ENCODE assay signal across 11 mouse cellular contexts in the genomic region with DNA sequence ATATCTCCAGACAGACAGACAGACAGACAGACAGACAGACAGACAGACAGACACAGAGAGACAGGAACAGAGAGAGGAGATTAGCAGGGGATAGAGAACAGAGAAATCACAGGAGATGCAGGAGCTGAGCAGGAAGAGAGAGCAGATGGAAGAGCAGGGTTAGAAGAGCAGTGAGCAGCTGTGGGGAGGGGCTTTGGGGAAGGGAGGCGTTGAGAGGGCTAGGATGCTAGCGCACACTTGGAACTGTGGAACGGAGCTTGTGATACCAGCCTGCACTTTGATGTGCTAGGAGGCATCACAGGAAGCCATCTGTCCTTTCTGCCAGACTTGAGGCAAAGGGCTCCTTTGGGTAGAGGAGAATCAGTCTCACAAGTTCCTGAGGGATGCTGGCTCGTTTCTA.
DNase-seq lines count a peak whose midpoint lies in the region; ATAC-seq lines count a peak whose summit lies in the region.
"Had no signal": no experiment of that assay in that cellular context is flagged by ENCODE, and none has a peak within 500 bp of the region (broad histone marks: within the 10 kb centered on the region; RNA-seq: fewer than 3 reads in every experiment).

No protein-coding gene starts in this region.

- 58% methylated on average over 4 of the region's 4 CpGs for WGBS in hindbrain, embryonic 10.5 days
- WGBS in hindbrain, embryonic 14.5 days = 26% methylated on average over 4 of the region's 4 CpGs
- 66% methylated on average over 4 of the region's 4 CpGs for WGBS in liver, embryonic 11.5 days
- WGBS in kidney, embryonic 16.5 days = 24% methylated on average over 4 of the region's 4 CpGs

- peaks cover 49% of the 10 kb centered on the region for H3K4me1 ChIP-seq in hindbrain, embryonic 10.5 days (replicated peaks)
- peaks cover 12% of the 10 kb centered on the region for H3K4me1 ChIP-seq in hindbrain, embryonic 14.5 days (replicated peaks; ENCODE audit: control insufficient read depth, insufficient read depth, low read length)
- H3K4me1 ChIP-seq in liver, embryonic 11.5 days (replicated peaks; ENCODE audit: control insufficient read depth, insufficient read depth, low read length) = no peaks in the 10 kb centered on the region
- peaks cover 14% of the 10 kb centered on the region for H3K4me1 ChIP-seq in kidney, embryonic 16.5 days (ENCODE audit: insufficient read depth, low read length)

- no peaks in the 10 kb centered on the region for H3K9me3 ChIP-seq in hindbrain, embryonic 10.5 days
- no peaks in the 10 kb centered on the region for H3K9me3 ChIP-seq in hindbrain, embryonic 14.5 days (ENCODE audit: control insufficient read depth, low read length)
- H3K9me3 ChIP-seq in liver, embryonic 11.5 days (ENCODE audit: control insufficient read depth, low read length) = no peaks in the 10 kb centered on the region
- H3K9me3 ChIP-seq in kidney, embryonic 16.5 days (ENCODE audit: low read length) = no peaks in the 10 kb centered on the region
- H3K9me3 ChIP-seq: limb, embryonic 12.5 days had no signal

- DNase-seq in hindbrain, embryonic 10.5 days (ENCODE audit: low spot score) = no peak
- no peak for DNase-seq in hindbrain, embryonic 14.5 days (ENCODE audit: low spot score)
- DNase-seq in thymus, postnatal 0 days (ENCODE audit: low spot score) = peak; percentile 9
- DNase-seq in thymus, postnatal 10 days (ENCODE audit: low spot score in 2 of 2) = no peak
- DNase-seq in induced T-regulatory cell, adult 2 months (ENCODE audit: low read depth) = peak; percentile 9
- DNase-seq in liver, embryonic 11.5 days (ENCODE audit: low spot score) = no peak
- no peak for DNase-seq in B cell, adult 2 months
- DNase-seq: gastrocnemius, adult 2 months; kidney, adult 2 months had no signal

- 0 out of 2 replicates have a peak overlapping the region, but pooled peaks have one; percentile 4 for H3K27ac ChIP-seq in hindbrain, embryonic 10.5 days
- H3K27ac ChIP-seq in hindbrain, embryonic 14.5 days = no peak overlapping the region
- no peak overlapping the region for H3K27ac ChIP-seq in liver, embryonic 11.5 days (ENCODE audit: low read depth, low read length)
- H3K27ac ChIP-seq in kidney, embryonic 16.5 days (ENCODE audit: low read length) = no peak overlapping the region
- H3K27ac ChIP-seq: gastrocnemius, adult 2 months; limb, embryonic 12.5 days had no signal

- no peak overlapping the region for H3K4me3 ChIP-seq in hindbrain, embryonic 10.5 days
- H3K4me3 ChIP-seq in hindbrain, embryonic 14.5 days (replicated peaks; ENCODE audit: low read length) = no peak overlapping the region
- no peak overlapping the region for H3K4me3 ChIP-seq in liver, embryonic 11.5 days (ENCODE audit: low read depth, low read length)
- H3K4me3 ChIP-seq in kidney, embryonic 16.5 days (ENCODE audit: low read length) = no peak overlapping the region
- H3K4me3 ChIP-seq: gastrocnemius, adult 2 months; limb, embryonic 12.5 days had no signal

- no peak for ATAC-seq in hindbrain, embryonic 14.5 days (ENCODE audit: low FRiP score)
- ATAC-seq in liver, embryonic 11.5 days (replicated peaks; ENCODE audit: low FRiP score) = no peak
- no peak for ATAC-seq in kidney, embryonic 16.5 days (ENCODE audit: low FRiP score, low TSS enrichment)

- H3K27me3 ChIP-seq in hindbrain, embryonic 10.5 days (ENCODE audit: insufficient read depth, poor library complexity, severe bottlenecking) = no peaks in the 10 kb centered on the region
- no peaks in the 10 kb centered on the region for H3K27me3 ChIP-seq in hindbrain, embryonic 14.5 days (ENCODE audit: control insufficient read depth, insufficient read depth, low read length)
- H3K27me3 ChIP-seq in liver, embryonic 11.5 days (replicated peaks; ENCODE audit: control insufficient read depth, insufficient read depth, low read length) = no peaks in the 10 kb centered on the region
- H3K27me3 ChIP-seq in kidney, embryonic 16.5 days (ENCODE audit: insufficient read depth, low read length) = no peaks in the 10 kb centered on the region
- H3K27me3 ChIP-seq: limb, embryonic 12.5 days had no signal

- H3K9ac ChIP-seq in hindbrain, embryonic 14.5 days = no peak overlapping the region
- no peak overlapping the region for H3K9ac ChIP-seq in liver, embryonic 11.5 days (ENCODE audit: low read depth, low read length)
- no peak overlapping the region for H3K9ac ChIP-seq in kidney, embryonic 16.5 days (replicated peaks; ENCODE audit: low read length)
- H3K9ac ChIP-seq: limb, embryonic 12.5 days had no signal

- H3K4me2 ChIP-seq in hindbrain, embryonic 14.5 days (replicated peaks) = no peak overlapping the region
- no peak overlapping the region for H3K4me2 ChIP-seq in liver, embryonic 11.5 days
- H3K4me2 ChIP-seq in kidney, embryonic 16.5 days (replicated peaks; ENCODE audit: low read depth, low read length) = no peak overlapping the region
- H3K4me2 ChIP-seq: limb, embryonic 12.5 days had no signal

- no peaks in the 10 kb centered on the region for H3K36me3 ChIP-seq in hindbrain, embryonic 10.5 days
- H3K36me3 ChIP-seq in hindbrain, embryonic 14.5 days (replicated peaks; ENCODE audit: control insufficient read depth, insufficient read depth) = no peaks in the 10 kb centered on the region
- no peaks in the 10 kb centered on the region for H3K36me3 ChIP-seq in liver, embryonic 11.5 days (ENCODE audit: control insufficient read depth, insufficient read depth, low read length)
- H3K36me3 ChIP-seq in kidney, embryonic 16.5 days (ENCODE audit: insufficient read depth, low read length) = no peaks in the 10 kb centered on the region
- H3K36me3 ChIP-seq: limb, embryonic 12.5 days had no signal

Comparison
In these comparisons a context has a peak if more than half of its experiments do, and no peak if none do; other contexts are left out.
1. DNase-seq: peak in thymus, postnatal 0 days (single experiment) and induced T-regulatory cell, adult 2 months (single experiment); none in hindbrain, embryonic 10.5 days (single experiment), hindbrain, embryonic 14.5 days (single experiment), thymus, postnatal 10 days (0 of 2), liver, embryonic 11.5 days (single experiment) and B cell, adult 2 months (0 of 2).